ENCODE assay signal across 9 mouse cellular contexts in genomic region chr1:185364183-185364540, GRCm38 (mm10). TPM values are rescaled to one million over a fixed set of nuclear protein-coding genes. Genes with fewer than 3 reads are reported as not detected.
DNase-seq lines count a peak whose midpoint lies in the region; ATAC-seq and TF ChIP-seq lines count a peak whose summit lies in the region.
"Had no signal": no experiment of that assay in that cellular context is flagged by ENCODE, and none has a peak within 500 bp of the region (broad histone marks: within the 10 kb centered on the region; RNA-seq: fewer than 3 reads in every experiment).

No protein-coding gene starts in this region.

- WGBS in heart, embryonic 13.5 days, result 14% methylated on average over 6 of the region's 6 CpGs
- 52% methylated on average over 6 of the region's 6 CpGs for WGBS in hindbrain, embryonic 14.5 days
- 40% methylated on average over 6 of the region's 6 CpGs for WGBS in midbrain, embryonic 14.5 days

- peaks cover 20% of the 10 kb centered on the region for H3K36me3 ChIP-seq in heart, embryonic 13.5 days
- peaks cover 20% of the 10 kb centered on the region for H3K36me3 ChIP-seq in hindbrain, embryonic 14.5 days (replicated peaks; ENCODE audit: control insufficient read depth, insufficient read depth)
- H3K36me3 ChIP-seq in midbrain, embryonic 14.5 days (ENCODE audit: control insufficient read depth, insufficient read depth, low read length), result peaks cover 15% of the 10 kb centered on the region; the same call in 1 of the 2 replicates

- no peaks in the 10 kb centered on the region for H3K27me3 ChIP-seq in heart, embryonic 13.5 days (replicated peaks)
- no peaks in the 10 kb centered on the region for H3K27me3 ChIP-seq in hindbrain, embryonic 14.5 days (ENCODE audit: control insufficient read depth, insufficient read depth, low read length)
- no peaks in the 10 kb centered on the region for H3K27me3 ChIP-seq in midbrain, embryonic 14.5 days (ENCODE audit: control insufficient read depth, insufficient read depth, low read length)
- H3K27me3 ChIP-seq: Patski had no signal

- no peak for TF ChIP-seq POLR2A in cortical plate, adult 2 months (IDR thresholded peaks at IDR 0.05; ENCODE audit: extremely low read depth, insufficient read depth, low read length)

- intact Hi-C loops in heart, postnatal 25 days (cut with DNase I), result no loop called here

- H3K4me1 ChIP-seq in heart, embryonic 13.5 days, result peaks cover 31% of the 10 kb centered on the region
- peaks cover 5% of the 10 kb centered on the region for H3K4me1 ChIP-seq in cortical plate, adult 2 months (ENCODE audit: control insufficient read depth, insufficient read depth, low read length)
- H3K4me1 ChIP-seq in hindbrain, embryonic 14.5 days (replicated peaks; ENCODE audit: control insufficient read depth, insufficient read depth, low read length), result peaks cover 15% of the 10 kb centered on the region
- peaks cover 22% of the 10 kb centered on the region for H3K4me1 ChIP-seq in midbrain, embryonic 14.5 days (ENCODE audit: control insufficient read depth, insufficient read depth, low read length)

- DNase-seq in heart, postnatal 25 days (ENCODE audit: low spot score), result no peak
- DNase-seq in hindbrain, embryonic 14.5 days (ENCODE audit: low spot score), result no peak
- peak; percentile 1 for DNase-seq in midbrain, embryonic 14.5 days
- no peak for DNase-seq in urinary bladder, postnatal 36 days (ENCODE audit: low spot score in 2 of 2)
- no peak for DNase-seq in frontal cortex, postnatal 10 days (ENCODE audit: low spot score in 2 of 2)
- no peak for DNase-seq in thymus, postnatal 14 days

- peak overlapping the region; percentile 98 for H3K4me3 ChIP-seq in heart, embryonic 13.5 days
- H3K4me3 ChIP-seq in cortical plate, adult 2 months (ENCODE audit: insufficient read depth, low read length), result peak overlapping the region; percentile 64; the same call in 1 of the 2 replicates
- H3K4me3 ChIP-seq in hindbrain, embryonic 14.5 days (replicated peaks; ENCODE audit: low read length), result peak overlapping the region; percentile 98
- H3K4me3 ChIP-seq in midbrain, embryonic 14.5 days (replicated peaks; ENCODE audit: low read depth, low read length), result peak overlapping the region; percentile 99

- no peak for ATAC-seq in heart, embryonic 13.5 days (ENCODE audit: extremely low read depth, insufficient number of reproducible peaks, low FRiP score, low TSS enrichment)
- ATAC-seq in hindbrain, embryonic 14.5 days (ENCODE audit: low FRiP score), result no peak
- ATAC-seq in midbrain, embryonic 14.5 days (ENCODE audit: low FRiP score, low TSS enrichment), result no peak

- peak overlapping the region; percentile 94 for H3K4me2 ChIP-seq in heart, embryonic 13.5 days
- peak overlapping the region; percentile 76 for H3K4me2 ChIP-seq in hindbrain, embryonic 14.5 days (replicated peaks)
- H3K4me2 ChIP-seq in midbrain, embryonic 14.5 days (ENCODE audit: low read length), result peak overlapping the region; percentile 68

- H3K27ac ChIP-seq in heart, embryonic 13.5 days (replicated peaks), result peak overlapping the region; percentile 95
- no peak overlapping the region for H3K27ac ChIP-seq in cortical plate, adult 2 months (ENCODE audit: insufficient read depth, low read length)
- peak overlapping the region; percentile 90; the same call in 1 of the 2 replicates for H3K27ac ChIP-seq in hindbrain, embryonic 14.5 days
- H3K27ac ChIP-seq in midbrain, embryonic 14.5 days (replicated peaks; ENCODE audit: low read depth, low read length), result no peak overlapping the region

- H3K9me3 ChIP-seq in heart, embryonic 13.5 days, result no peaks in the 10 kb centered on the region
- H3K9me3 ChIP-seq in hindbrain, embryonic 14.5 days (ENCODE audit: control insufficient read depth, low read length), result no peaks in the 10 kb centered on the region
- no peaks in the 10 kb centered on the region for H3K9me3 ChIP-seq in midbrain, embryonic 14.5 days (ENCODE audit: control insufficient read depth, low read length)

- TF ChIP-seq CTCF in cortical plate, adult 2 months (IDR thresholded peaks at IDR 0.05; ENCODE audit: extremely low read depth, insufficient read depth, low read length), result no peak

- peak overlapping the region; percentile 96 for H3K9ac ChIP-seq in heart, embryonic 13.5 days
- peak overlapping the region; percentile 92 for H3K9ac ChIP-seq in hindbrain, embryonic 14.5 days
- peak overlapping the region; percentile 75 for H3K9ac ChIP-seq in midbrain, embryonic 14.5 days (replicated peaks; ENCODE audit: low read length)

RNA-seq across cellular contexts. Expression of gene Eprs, which starts 1.3 kb away (rescaled TPM):
- polyA plus RNA-seq in heart, embryonic 13.5 days (2015; fragmentation: Nextera tagmentation; extraction: Ambion mirVana), result 106 and 112 TPM in 2 replicates
- 10 to 100 TPM; 76.0 to 80.9 TPM for total RNA-seq in heart, postnatal 25 days (2021)
- polyA plus RNA-seq in cortical plate, adult 2 months (2012; rRNA removed), result 29.2 and 29.4 TPM in 2 replicates
- polyA plus RNA-seq in hindbrain, embryonic 14.5 days (2014; fragmentation: Nextera tagmentation; extraction: Ambion mirVana), result 142 and 143 TPM in 2 replicates
- polyA plus RNA-seq in midbrain, embryonic 14.5 days (2014; fragmentation: Nextera tagmentation; extraction: Ambion mirVana), result 129 and 150 TPM in 2 replicates

RNA-seq across cellular contexts. Expression of gene Bpnt1, which starts 32.2 kb away (rescaled TPM):
- polyA plus RNA-seq in heart, embryonic 13.5 days (2015; fragmentation: Nextera tagmentation; extraction: Ambion mirVana), result 25.6 and 25.7 TPM in 2 replicates
- total RNA-seq in heart, postnatal 25 days (2021), result 10 to 100 TPM; 25.5 to 32.6 TPM
- 80.6 and 84.8 TPM in 2 replicates for polyA plus RNA-seq in cortical plate, adult 2 months (2012; rRNA removed)
- polyA plus RNA-seq in hindbrain, embryonic 14.5 days (2014; fragmentation: Nextera tagmentation; extraction: Ambion mirVana), result 38.1 and 46.1 TPM in 2 replicates
- polyA plus RNA-seq in midbrain, embryonic 14.5 days (2014; fragmentation: Nextera tagmentation; extraction: Ambion mirVana), result 27.2 and 29.0 TPM in 2 replicates

RNA-seq across cellular contexts. Expression of gene Iars2, which starts 35.0 kb away (rescaled TPM):
- 32.8 and 35.6 TPM in 2 replicates for polyA plus RNA-seq in heart, embryonic 13.5 days (2015; fragmentation: Nextera tagmentation; extraction: Ambion mirVana)
- 10 to 100 TPM; 70.8 to 73.1 TPM for total RNA-seq in heart, postnatal 25 days (2021)
- 23.7 and 26.1 TPM in 2 replicates for polyA plus RNA-seq in cortical plate, adult 2 months (2012; rRNA removed)
- polyA plus RNA-seq in hindbrain, embryonic 14.5 days (2014; fragmentation: Nextera tagmentation; extraction: Ambion mirVana), result 18.4 and 21.4 TPM in 2 replicates
- polyA plus RNA-seq in midbrain, embryonic 14.5 days (2014; fragmentation: Nextera tagmentation; extraction: Ambion mirVana), result 14.0 and 22.3 TPM in 2 replicates

Comparison
In these comparisons a context has a peak if more than half of its experiments do, and no peak if none do; other contexts are left out.
1. H3K27ac ChIP-seq: peak in heart, embryonic 13.5 days (single experiment) and hindbrain, embryonic 14.5 days (single experiment); none in cortical plate, adult 2 months (single experiment) and midbrain, embryonic 14.5 days (single experiment).
2. Peak in every context shown above with its lines, with median percentiles within 50 percentile points of each other: H3K4me2 ChIP-seq, H3K4me3 ChIP-seq and H3K9ac ChIP-seq.